Mouse (Mus musculus) natural killer cell, adult 2 months (primary cell): ENCODE results near the gene Rab30.

Source experiments
- DNase-seq, 2 experiments: peaks; one replicate each; pipeline ENCODE4 v3.0.0; 2022; ENCODE audit warnings: low spot score in 2 of 2

Gene Rab30

GRCm38 (mm10) chr7:92842254-92842653 lies 100.9 kb downstream of the Rab30 start:
- DNase-seq: no peak

- DNase-seq: no peak
Observed at GRCm38 (mm10) chr7:92848246-92848645, 106.8 kb downstream of the Rab30 start.

- DNase-seq: no peak
Observed at GRCm38 (mm10) chr7:92866526-92866925, 125.1 kb downstream of the Rab30 start.

- DNase-seq: no peak
Observed at GRCm38 (mm10) chr7:92870161-92870560, 128.8 kb downstream of the Rab30 start.

GRCm38 (mm10) chr7:92871596-92871995 lies 130.2 kb downstream of the Rab30 start:
- DNase-seq: no peak

GRCm38 (mm10) chr7:92874116-92874675 lies 132.8 kb downstream of the Rab30 start, which contains the start of the genes Ddias and Prcp:
Gene Ddias, minus strand, starts transcription at chr7:92874247.
Gene Prcp, plus strand, starts transcription at chr7:92874470.
- DNase-seq: peak; percentile 93 to 94

- peak; percentile 96 to 97 for DNase-seq
Observed at GRCm38 (mm10) chr7:92874761-92875408, 133.5 kb downstream of the Rab30 start.

GRCm38 (mm10) chr7:92876066-92876465 lies 134.7 kb downstream of the Rab30 start:
- DNase-seq: no peak

- no peak for DNase-seq
Observed at GRCm38 (mm10) chr7:92876538-92876937, 135.1 kb downstream of the Rab30 start.

GRCm38 (mm10) chr7:92878575-92879285 lies 137.3 kb downstream of the Rab30 start:
- peak in 1 of 2 experiments; percentile 47 for DNase-seq

GRCm38 (mm10) chr7:92883850-92884716 lies 142.7 kb downstream of the Rab30 start:
- DNase-seq: no peak

GRCm38 (mm10) chr7:92884998-92885660 lies 143.7 kb downstream of the Rab30 start:
- DNase-seq: no peak

GRCm38 (mm10) chr7:92886801-92887200 lies 145.4 kb downstream of the Rab30 start:
- no peak for DNase-seq

GRCm38 (mm10) chr7:92887230-92887629 lies 145.8 kb downstream of the Rab30 start:
- DNase-seq: no peak

GRCm38 (mm10) chr7:92890211-92890610 lies 148.8 kb downstream of the Rab30 start:
- DNase-seq: no peak

GRCm38 (mm10) chr7:92890618-92891230 lies 149.3 kb downstream of the Rab30 start:
- no peak for DNase-seq

- DNase-seq: no peak
Observed at GRCm38 (mm10) chr7:92893478-92893877, 152.1 kb downstream of the Rab30 start.
